Mouse (Mus musculus): ENCODE measurements at regions not wholly inside any gene's neighbourhood (a gene's known extent, or its start where the extent isn't known, plus 50 kb on each side); places are given as distances from the start of the nearest gene placed in this dataset.

GRCm38 (mm10) chr5:118445988-118446280, 114.5 kb upstream of the Med13l start:
- no peak for DNase-seq
- Histone ChIP-seq H3K36me3 (ENCODE audit: insufficient read depth) (no peaks in the 10 kb centered on the region), H3K4me2 (ENCODE audit: low read depth) (no peak overlapping the region), H3K27ac (ENCODE audit: low read depth, low read length) (no peak overlapping the region), H3K9me3 (ENCODE audit: low read length) (no peaks in the 10 kb centered on the region), H3K4me3 (ENCODE audit: low read depth, low read length) (no peak overlapping the region), H3K9ac (no peak overlapping the region), H3K27me3 (ENCODE audit: insufficient read depth, low read length) (no peaks in the 10 kb centered on the region), H3K4me1 (ENCODE audit: insufficient read depth) (no peaks in the 10 kb centered on the region)
- no peak for TF ChIP-seq CTCF (IDR thresholded peaks at IDR 0.05; ENCODE audit: low read depth)
- ATAC-seq = no peak
- WGBS = 82% methylated on average over 1 of the region's 1 CpGs

DNA sequence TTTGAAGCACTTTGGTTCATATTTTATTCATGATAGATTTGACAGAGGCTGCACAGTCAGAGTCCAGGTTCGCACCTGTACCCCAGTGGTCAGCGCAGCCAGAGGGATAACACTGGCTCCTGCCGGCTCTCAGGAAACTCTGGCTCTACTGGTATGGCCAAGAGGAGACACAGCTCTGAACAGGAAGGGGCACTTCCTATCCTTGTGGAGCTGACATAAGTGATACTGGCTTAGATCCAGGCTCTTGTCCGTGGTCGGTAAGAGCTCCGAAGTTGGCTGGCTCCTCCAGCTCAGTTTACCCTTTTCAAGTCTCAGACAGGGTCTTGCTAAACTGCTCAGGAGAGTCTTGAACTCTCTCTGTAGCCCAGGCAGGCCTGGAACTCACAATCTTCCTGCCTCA, 113.6 kb upstream of the Med13l start:
- no peak for ATAC-seq
- no peak overlapping the region for H3K9ac ChIP-seq
- H3K9me3 ChIP-seq (ENCODE audit: low read length) = no peaks in the 10 kb centered on the region
- TF ChIP-seq CTCF (IDR thresholded peaks at IDR 0.05; ENCODE audit: low read depth) = no peak
- H3K4me2 ChIP-seq (ENCODE audit: low read depth) = no peak overlapping the region
- no peak overlapping the region for H3K4me3 ChIP-seq (ENCODE audit: low read depth, low read length)
- H3K4me1 ChIP-seq (ENCODE audit: insufficient read depth) = no peaks in the 10 kb centered on the region
- H3K27me3 ChIP-seq (ENCODE audit: insufficient read depth, low read length) = no peaks in the 10 kb centered on the region
- no peak overlapping the region for H3K27ac ChIP-seq (ENCODE audit: low read depth, low read length)
- no peaks in the 10 kb centered on the region for H3K36me3 ChIP-seq (ENCODE audit: insufficient read depth)
- no peak for DNase-seq
- WGBS = 62% methylated on average over 6 of the region's 6 CpGs

- DNase-seq (no peak), ATAC-seq (no peak)
- H3K27ac ChIP-seq (ENCODE audit: low read depth, low read length) = no peak overlapping the region
- TF ChIP-seq CTCF (IDR thresholded peaks at IDR 0.05; ENCODE audit: low read depth) = no peak
- H3K27me3 ChIP-seq (ENCODE audit: insufficient read depth, low read length) = no peaks in the 10 kb centered on the region
- no peaks in the 10 kb centered on the region for H3K36me3 ChIP-seq (ENCODE audit: insufficient read depth)
- no peak overlapping the region for H3K4me2 ChIP-seq (ENCODE audit: low read depth)
- no peaks in the 10 kb centered on the region for H3K4me1 ChIP-seq (ENCODE audit: insufficient read depth)
- no peak overlapping the region for H3K9ac ChIP-seq
- 72% methylated on average over 5 of the region's 5 CpGs for WGBS
- no peaks in the 10 kb centered on the region for H3K9me3 ChIP-seq (ENCODE audit: low read length)
- H3K4me3 ChIP-seq (ENCODE audit: low read depth, low read length) = no peak overlapping the region
Measured at GRCm38 (mm10) chr5:118447366-118447765, 113.1 kb upstream of the Med13l start.

DNA sequence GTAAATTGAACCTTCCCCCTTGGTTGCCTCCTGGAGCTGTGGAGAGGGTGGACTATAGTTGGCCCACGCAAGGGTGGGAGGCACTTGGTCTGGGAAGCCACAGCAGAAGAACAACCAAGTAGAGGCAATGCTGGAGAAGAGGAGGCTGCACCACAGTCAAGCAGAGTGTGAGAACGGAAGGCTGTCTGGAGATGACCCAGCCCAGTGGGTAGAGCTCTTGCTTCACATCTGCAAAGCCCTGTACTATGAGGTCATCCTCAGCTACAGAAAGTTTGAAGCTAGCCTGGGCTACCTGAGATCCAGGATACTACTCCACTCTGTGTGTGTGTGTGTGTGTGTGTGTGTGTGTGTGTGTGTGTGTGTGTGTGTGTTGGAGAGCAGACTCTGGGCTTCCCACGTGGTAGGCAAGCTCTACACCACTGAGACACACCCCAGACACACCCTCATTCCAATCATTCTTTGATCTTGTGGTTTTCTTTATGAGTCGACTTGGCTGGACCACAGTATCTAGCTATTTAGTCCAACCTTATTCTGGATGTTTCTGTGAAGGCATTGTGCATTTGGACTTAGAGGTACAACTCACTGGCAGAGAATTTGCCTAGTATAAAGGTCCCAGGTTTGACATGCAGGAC, 111.5 kb upstream of the Med13l start:
- no peak for DNase-seq
- H3K9ac ChIP-seq = no peak overlapping the region

DNA sequence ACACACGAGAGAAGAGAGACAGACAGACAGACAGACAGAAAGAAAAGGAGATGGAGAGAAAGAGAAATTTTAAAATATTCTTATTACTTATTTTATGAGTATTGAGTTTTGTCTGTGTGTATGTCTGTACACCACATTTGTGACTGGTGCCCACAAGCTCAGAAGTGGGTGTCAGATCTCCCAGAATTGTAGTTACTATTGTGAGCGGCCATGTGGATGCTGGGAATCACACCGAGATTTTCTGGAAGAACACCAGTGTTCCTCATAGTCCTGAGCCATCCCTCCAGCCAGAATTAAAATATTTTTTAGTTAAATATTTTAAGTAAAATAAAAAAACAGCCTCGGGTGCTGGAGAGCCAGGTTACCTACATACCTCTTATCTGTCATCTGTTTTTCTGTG, 110.6 kb upstream of the Med13l start:
- no peaks in the 10 kb centered on the region for H3K9me3 ChIP-seq (ENCODE audit: low read length)
- H3K4me3 ChIP-seq (ENCODE audit: low read depth, low read length) = no peak overlapping the region
- H3K27me3 ChIP-seq (ENCODE audit: insufficient read depth, low read length) = no peaks in the 10 kb centered on the region
- H3K27ac ChIP-seq (ENCODE audit: low read depth, low read length) = no peak overlapping the region
- no peak for ATAC-seq
- no peak overlapping the region for H3K4me2 ChIP-seq (ENCODE audit: low read depth)
- TF ChIP-seq CTCF (IDR thresholded peaks at IDR 0.05; ENCODE audit: low read depth) = no peak
- H3K4me1 ChIP-seq (ENCODE audit: insufficient read depth) = no peaks in the 10 kb centered on the region
- no peak for DNase-seq
- no peak overlapping the region for H3K9ac ChIP-seq
- WGBS = 86% methylated on average over 4 of the region's 4 CpGs
- H3K36me3 ChIP-seq (ENCODE audit: insufficient read depth) = no peaks in the 10 kb centered on the region

More for the DNA sequence above, 111.5 kb upstream of the Med13l start:
- no peaks in the 10 kb centered on the region for H3K9me3 ChIP-seq (ENCODE audit: low read length)
- no peaks in the 10 kb centered on the region for H3K27me3 ChIP-seq (ENCODE audit: insufficient read depth, low read length)
- H3K36me3 ChIP-seq (ENCODE audit: insufficient read depth) = no peaks in the 10 kb centered on the region
- no peak overlapping the region for H3K4me3 ChIP-seq (ENCODE audit: low read depth, low read length)
- TF ChIP-seq CTCF (IDR thresholded peaks at IDR 0.05; ENCODE audit: low read depth) = no peak
- no peak for ATAC-seq
- H3K4me2 ChIP-seq (ENCODE audit: low read depth) = no peak overlapping the region
- no peaks in the 10 kb centered on the region for H3K4me1 ChIP-seq (ENCODE audit: insufficient read depth)
- WGBS = 70% methylated on average over 4 of the region's 4 CpGs
- H3K27ac ChIP-seq (ENCODE audit: low read depth, low read length) = no peak overlapping the region

DNA sequence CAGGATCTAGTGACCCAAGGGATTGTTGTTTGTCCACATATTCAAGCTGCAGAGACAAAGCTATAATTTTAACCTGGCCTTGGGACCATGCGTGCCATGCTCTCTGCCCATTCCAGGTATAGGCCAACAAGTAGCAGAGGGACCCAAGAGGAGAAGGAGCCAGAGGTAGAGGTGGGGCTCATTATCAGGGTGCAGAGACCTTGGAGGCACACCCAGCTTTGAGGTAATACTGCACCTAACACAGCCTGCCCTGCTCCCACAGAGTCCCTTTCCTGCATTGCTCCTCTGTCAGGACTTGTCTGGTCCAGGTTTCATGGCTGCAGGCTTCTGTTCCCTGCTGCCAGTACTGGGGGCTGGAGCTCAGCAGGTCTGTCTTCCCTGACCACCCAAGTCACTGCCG, 108.4 kb upstream of the Med13l start:
- Histone ChIP-seq H3K4me2 (ENCODE audit: low read depth) (no peak overlapping the region), H3K27ac (ENCODE audit: low read depth, low read length) (no peak overlapping the region), H3K4me1 (ENCODE audit: insufficient read depth) (no peaks in the 10 kb centered on the region), H3K4me3 (ENCODE audit: low read depth, low read length) (no peak overlapping the region), H3K27me3 (ENCODE audit: insufficient read depth, low read length) (no peaks in the 10 kb centered on the region), H3K36me3 (ENCODE audit: insufficient read depth) (no peaks in the 10 kb centered on the region), H3K9ac (no peak overlapping the region), H3K9me3 (ENCODE audit: low read length) (no peaks in the 10 kb centered on the region)
- no peak for TF ChIP-seq CTCF (IDR thresholded peaks at IDR 0.05; ENCODE audit: low read depth)
- ATAC-seq = no peak
- 79% methylated on average over 2 of the region's 2 CpGs for WGBS
- no peak for DNase-seq

GRCm38 (mm10) chr5:118454096-118454495, 106.4 kb upstream of the Med13l start:
- WGBS = 98% methylated on average over 1 of the region's 1 CpGs

More at GRCm38 (mm10) chr5:118454096-118454495, 106.4 kb upstream of the Med13l start:
- Histone ChIP-seq H3K27ac (ENCODE audit: low read depth, low read length) (no peak overlapping the region), H3K4me2 (ENCODE audit: low read depth) (no peak overlapping the region), H3K4me3 (ENCODE audit: low read depth, low read length) (no peak overlapping the region), H3K36me3 (ENCODE audit: insufficient read depth) (no peaks in the 10 kb centered on the region), H3K27me3 (ENCODE audit: insufficient read depth, low read length) (no peaks in the 10 kb centered on the region), H3K9me3 (ENCODE audit: low read length) (no peaks in the 10 kb centered on the region), H3K9ac (no peak overlapping the region), H3K4me1 (ENCODE audit: insufficient read depth) (no peaks in the 10 kb centered on the region)
- DNase-seq (no peak), ATAC-seq (no peak)
- no peak for TF ChIP-seq CTCF (IDR thresholded peaks at IDR 0.05; ENCODE audit: low read depth)

All from forebrain, postnatal 0 days (tissue).